Mouse (Mus musculus) embryonic facial prominence, embryonic 13.5 days (tissue): ENCODE data around the gene Pxylp1. TPM values are rescaled to one million over a fixed set of nuclear protein-coding genes. Genes with fewer than 3 reads are reported as not detected.

Experiments
- ATAC-seq: fragments of 200-750 bp; cut with Nextera tagmentation; 2 replicates; pipeline ENCODE4 v1.8.0; 2017; ENCODE audit warnings: low read depth; ENCODE audit not compliant: insufficient number of reproducible peaks, insufficient read depth, low FRiP score, low TSS enrichment
- H3K27ac ChIP-seq: fragments of 300-500 bp; sonication (generic); 2 replicates; pipeline ENCODE4 v1.5.1; 2015; ENCODE audit warnings: moderate library complexity, mild to moderate bottlenecking, inconsistent platforms
- H3K27me3 ChIP-seq: fragments of 300-500 bp; sonication (generic); 2 replicates; pipeline ENCODE4 v1.6.1; 2015; ENCODE audit warnings: mild to moderate bottlenecking, inconsistent platforms
- H3K36me3 ChIP-seq: fragments of 300-500 bp; sonication (generic); 2 replicates; pipeline ENCODE4 v1.6.1; 2015; ENCODE audit warnings: mild to moderate bottlenecking, inconsistent platforms
- H3K4me1 ChIP-seq: fragments of 300-500 bp; sonication (generic); 2 replicates; pipeline ENCODE4 v1.6.1; 2015; ENCODE audit warnings: inconsistent platforms
- H3K4me2 ChIP-seq: fragments of 300-500 bp; sonication (generic); 2 replicates; pipeline ENCODE4 v1.6.1; 2015; ENCODE audit warnings: moderate library complexity, mild to moderate bottlenecking, inconsistent platforms
- H3K4me3 ChIP-seq: fragments of 300-500 bp; sonication (generic); 2 replicates; pipeline ENCODE4 v1.5.1; 2015; ENCODE audit warnings: mild to moderate bottlenecking, inconsistent platforms
- H3K9ac ChIP-seq: fragments of 300-500 bp; sonication (generic); 2 replicates; pipeline ENCODE4 v1.6.1; 2015; ENCODE audit warnings: mild to moderate bottlenecking, inconsistent platforms
- H3K9me3 ChIP-seq: fragments of 300-500 bp; sonication (generic); 2 replicates; pipeline ENCODE4 v1.6.1; 2016; ENCODE audit warnings: inconsistent platforms
- WGBS: fragments of 180-500 bp; shearing (Covaris S2); methylation state at CpG from one replicate; pipeline ENCODE4 v1.1.7; 2015; ENCODE audit warnings: mixed read lengths; 5-methylcytosine and 5-hydroxymethylcytosine counted together
- polyA plus RNA-seq: library from polyadenylated mRNA; unstranded; fragments of >200 nt; fragmentation: Nextera tagmentation; extraction: Ambion mirVana; gene quantifications from 2 replicates; pipeline ENCODE4 v1.2.1, GENCODE M21; 2015

Gene Pxylp1
- polyA plus RNA-seq, 1 experiment from 2014 or later, result 33.7 TPM

GRCm38 (mm10) chr9:96889345-96890021 lies 3.0 kb downstream of the Pxylp1 start:
- ATAC-seq, result peak; percentile 77
- Histone ChIP-seq H3K36me3 (no peaks in the 10 kb centered on the region), H3K9ac (peak overlapping the region; percentile 87), H3K9me3 (no peaks in the 10 kb centered on the region), H3K4me2 (peak overlapping the region; percentile 94), H3K4me3 (peak overlapping the region; percentile 69), H3K27me3 (peaks cover 14% of the 10 kb centered on the region), H3K27ac (0 out of 2 replicates have a peak overlapping the region, but pooled peaks have one; percentile 39), H3K4me1 (peaks cover 23% of the 10 kb centered on the region)
- under 1% methylated on average over 66 of the region's 66 CpGs for WGBS

GRCm38 (mm10) chr9:96888742-96889344 lies 3.6 kb downstream of the Pxylp1 start:
- no peak overlapping the region; the same call in 1 of the 2 replicates for H3K27ac ChIP-seq
- peak overlapping the region; percentile 69 for H3K4me3 ChIP-seq
- no peaks in the 10 kb centered on the region for H3K36me3 ChIP-seq
- peak overlapping the region; percentile 94 for H3K4me2 ChIP-seq
- H3K9ac ChIP-seq, result peak overlapping the region; percentile 87
- no peaks in the 10 kb centered on the region for H3K9me3 ChIP-seq
- WGBS, result under 1% methylated on average over 37 of the region's 37 CpGs
- ATAC-seq, result peak; percentile 41; the same call in 1 of the 2 replicates
- H3K4me1 ChIP-seq, result peaks cover 23% of the 10 kb centered on the region
- peaks cover 14% of the 10 kb centered on the region for H3K27me3 ChIP-seq

- Histone ChIP-seq H3K4me2 (peak overlapping the region; percentile 94), H3K4me1 (peaks cover 23% of the 10 kb centered on the region), H3K9me3 (no peaks in the 10 kb centered on the region), H3K4me3 (peak overlapping the region; percentile 69), H3K27me3 (peaks cover 14% of the 10 kb centered on the region), H3K9ac (peak overlapping the region; percentile 87), H3K27ac (no peak overlapping the region), H3K36me3 (no peaks in the 10 kb centered on the region; the same call in 1 of the 2 replicates)
- ATAC-seq, result no peak
- WGBS, result 12% methylated on average over 6 of the region's 6 CpGs
These were observed 4.5 kb downstream of the Pxylp1 start for GRCm38 (mm10) chr9:96887954-96888353.

GRCm38 (mm10) chr9:96887492-96887891 lies 5.0 kb downstream of the Pxylp1 start:
- ATAC-seq, result no peak
- peaks cover 14% of the 10 kb centered on the region for H3K27me3 ChIP-seq
- H3K4me3 ChIP-seq, result peak overlapping the region; percentile 69; the same call in 1 of the 2 replicates
- H3K36me3 ChIP-seq, result no peaks in the 10 kb centered on the region; the same call in 1 of the 2 replicates
- no peaks in the 10 kb centered on the region for H3K9me3 ChIP-seq
- H3K4me1 ChIP-seq, result peaks cover 21% of the 10 kb centered on the region
- H3K4me2 ChIP-seq, result peak overlapping the region; percentile 94
- no peak overlapping the region for H3K27ac ChIP-seq
- no peak overlapping the region for H3K9ac ChIP-seq

DNA sequence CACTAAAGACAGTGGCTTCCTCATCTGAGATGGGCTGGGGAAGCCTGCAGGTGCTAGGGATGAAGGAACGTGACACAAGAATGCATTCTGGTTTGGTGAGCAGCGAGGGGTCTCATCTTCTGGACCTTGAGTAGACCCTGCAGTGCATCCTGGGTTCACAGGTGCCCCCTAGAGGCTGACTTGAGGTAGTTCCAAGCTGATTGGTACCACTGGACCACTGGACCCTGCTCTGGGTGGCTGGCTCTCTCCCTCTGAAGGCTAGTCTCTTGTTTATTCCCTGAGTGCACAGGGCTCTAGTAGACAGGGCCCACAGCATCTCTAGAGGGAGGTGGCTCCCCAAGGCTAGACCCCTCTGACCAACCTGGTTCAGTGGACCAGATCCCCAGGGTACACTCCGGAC lies 6.7 kb downstream of the Pxylp1 start:
- ATAC-seq, result no peak
- H3K27ac ChIP-seq, result no peak overlapping the region
- H3K9ac ChIP-seq, result no peak overlapping the region
- H3K4me2 ChIP-seq, result no peak overlapping the region
- WGBS, result 68% methylated on average over 3 of the region's 3 CpGs
- no peaks in the 10 kb centered on the region; the same call in 1 of the 2 replicates for H3K36me3 ChIP-seq
- no peak overlapping the region for H3K4me3 ChIP-seq
- H3K4me1 ChIP-seq, result peaks cover 19% of the 10 kb centered on the region
- H3K27me3 ChIP-seq, result peaks cover 14% of the 10 kb centered on the region
- H3K9me3 ChIP-seq, result no peaks in the 10 kb centered on the region

DNA sequence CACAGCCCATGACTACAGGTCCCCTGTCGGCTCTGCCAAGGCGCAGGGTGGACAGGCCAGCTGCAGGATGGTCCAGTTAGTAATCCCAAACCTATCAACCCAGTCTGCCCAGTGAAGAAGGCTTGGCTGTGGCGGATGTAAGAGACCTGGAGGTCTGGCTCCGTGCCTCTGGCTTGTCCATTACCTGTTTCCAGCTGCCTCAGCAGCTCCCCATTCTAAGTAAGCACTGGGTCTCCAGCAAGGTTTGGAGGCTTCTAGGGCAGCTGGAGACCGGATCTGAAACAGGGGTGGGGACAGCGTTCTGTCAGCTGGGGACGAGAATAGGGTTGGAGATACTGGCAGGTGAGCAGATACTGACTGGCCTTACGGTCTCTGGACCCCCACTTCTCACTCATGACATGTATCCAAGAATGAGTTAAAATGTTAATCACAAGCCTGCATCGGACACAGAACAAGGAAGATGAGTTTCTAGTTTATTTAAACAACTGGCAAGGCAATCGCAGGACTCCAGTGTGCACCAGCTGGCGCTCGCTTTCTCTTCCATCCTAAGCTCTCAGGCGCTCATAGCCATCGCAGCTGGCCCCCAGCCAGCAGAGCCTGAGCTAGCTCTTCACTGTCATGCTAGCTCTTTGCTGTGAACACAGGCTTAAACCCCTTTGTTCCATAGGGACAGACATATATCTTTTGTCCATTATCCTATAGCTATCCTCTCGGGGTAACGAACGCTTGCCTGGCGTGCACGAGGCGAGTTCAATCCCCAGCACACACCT lies 9.8 kb downstream of the Pxylp1 start:
- Histone ChIP-seq H3K27ac (no peak overlapping the region), H3K4me3 (no peak overlapping the region), H3K4me2 (no peak overlapping the region), H3K4me1 (peaks cover 2% of the 10 kb centered on the region), H3K9ac (no peak overlapping the region), H3K9me3 (no peaks in the 10 kb centered on the region), H3K36me3 (no peaks in the 10 kb centered on the region; the same call in 1 of the 2 replicates), H3K27me3 (peaks cover 7% of the 10 kb centered on the region)
- ATAC-seq, result no peak
- WGBS, result 85% methylated on average over 20 of the region's 20 CpGs

DNA sequence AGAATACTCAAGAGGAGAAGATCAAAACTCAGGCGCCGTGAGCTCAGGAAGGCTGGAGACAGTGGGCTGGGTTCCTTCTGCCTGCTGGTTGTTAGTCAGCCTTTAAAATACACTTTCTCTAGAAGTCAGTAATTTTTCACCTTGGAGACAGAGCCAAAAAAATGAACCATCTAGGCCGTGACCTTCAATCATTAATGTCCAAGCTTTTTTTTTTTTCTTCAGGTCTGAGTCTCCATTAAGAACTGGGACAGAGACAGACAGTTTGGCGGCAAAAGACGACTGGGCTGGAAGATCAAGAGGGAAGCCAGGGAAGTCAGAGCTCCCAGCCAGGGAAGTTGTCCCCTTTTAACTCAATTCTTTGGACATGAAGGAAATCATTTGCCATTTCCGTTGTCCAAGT lies 10.6 kb downstream of the Pxylp1 start:
- H3K9me3 ChIP-seq, result no peaks in the 10 kb centered on the region
- WGBS, result 76% methylated on average over 6 of the region's 6 CpGs

DNA sequence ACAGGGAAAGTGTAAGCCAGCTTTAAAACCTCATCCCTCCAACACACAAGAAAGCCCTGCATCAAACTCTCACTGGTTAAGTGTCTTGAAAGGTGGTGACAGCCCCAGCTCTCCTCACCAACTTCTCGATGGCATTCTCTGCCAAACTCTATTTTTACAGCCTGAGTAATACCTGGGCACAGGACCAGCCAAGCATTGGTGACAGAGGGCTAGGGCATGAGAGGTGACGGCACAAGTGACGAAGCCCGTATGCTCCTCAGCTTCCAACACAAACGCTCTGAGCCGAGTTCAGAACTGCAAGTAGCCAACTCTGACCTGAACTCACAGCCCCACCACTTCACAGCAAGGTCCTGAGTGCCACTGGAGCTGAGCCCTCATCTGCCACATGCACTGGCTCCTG lies 13.4 kb downstream of the Pxylp1 start:
- Histone ChIP-seq H3K4me3 (no peak overlapping the region), H3K9ac (no peak overlapping the region), H3K36me3 (no peaks in the 10 kb centered on the region; the same call in 1 of the 2 replicates), H3K4me1 (peaks cover 14% of the 10 kb centered on the region), H3K27me3 (no peaks in the 10 kb centered on the region), H3K9me3 (no peaks in the 10 kb centered on the region), H3K27ac (no peak overlapping the region), H3K4me2 (no peak overlapping the region)
- WGBS, result 89% methylated on average over 6 of the region's 6 CpGs
- ATAC-seq, result no peak

More for the DNA sequence above, 10.6 kb downstream of the Pxylp1 start:
- Histone ChIP-seq H3K4me2 (no peak overlapping the region), H3K27ac (no peak overlapping the region), H3K9ac (no peak overlapping the region), H3K27me3 (peaks cover 5% of the 10 kb centered on the region; the same call in 1 of the 2 replicates), H3K4me1 (no peaks in the 10 kb centered on the region), H3K36me3 (no peaks in the 10 kb centered on the region; the same call in 1 of the 2 replicates), H3K4me3 (no peak overlapping the region)
- ATAC-seq, result no peak

DNA sequence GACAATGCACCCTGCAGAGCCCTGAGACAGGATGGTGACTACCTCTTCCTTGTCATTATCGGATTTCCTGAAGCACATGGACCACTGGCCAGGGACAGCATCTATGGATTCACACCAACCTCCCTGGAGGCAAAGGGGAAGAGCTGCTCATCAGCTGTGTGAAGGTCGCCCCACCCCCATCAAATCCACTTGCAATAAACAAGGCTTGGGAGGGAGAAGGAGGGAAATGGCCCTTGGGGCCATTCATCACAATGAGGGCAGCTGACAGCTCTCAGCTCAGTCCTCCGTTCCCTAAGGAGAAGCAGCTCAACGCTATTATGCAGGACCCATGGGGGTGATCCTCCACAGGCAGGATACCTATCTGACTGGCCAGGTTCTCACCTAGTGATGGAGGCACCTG lies 14.0 kb downstream of the Pxylp1 start:
- WGBS, result 33% methylated on average over 4 of the region's 4 CpGs
- H3K4me3 ChIP-seq, result no peak overlapping the region
- no peak overlapping the region for H3K9ac ChIP-seq
- ATAC-seq, result no peak
- no peaks in the 10 kb centered on the region for H3K9me3 ChIP-seq
- H3K4me1 ChIP-seq, result peaks cover 14% of the 10 kb centered on the region
- H3K36me3 ChIP-seq, result peaks cover 2% of the 10 kb centered on the region; the same call in 1 of the 2 replicates
- H3K27ac ChIP-seq, result no peak overlapping the region
- no peaks in the 10 kb centered on the region for H3K27me3 ChIP-seq
- H3K4me2 ChIP-seq, result no peak overlapping the region

DNA sequence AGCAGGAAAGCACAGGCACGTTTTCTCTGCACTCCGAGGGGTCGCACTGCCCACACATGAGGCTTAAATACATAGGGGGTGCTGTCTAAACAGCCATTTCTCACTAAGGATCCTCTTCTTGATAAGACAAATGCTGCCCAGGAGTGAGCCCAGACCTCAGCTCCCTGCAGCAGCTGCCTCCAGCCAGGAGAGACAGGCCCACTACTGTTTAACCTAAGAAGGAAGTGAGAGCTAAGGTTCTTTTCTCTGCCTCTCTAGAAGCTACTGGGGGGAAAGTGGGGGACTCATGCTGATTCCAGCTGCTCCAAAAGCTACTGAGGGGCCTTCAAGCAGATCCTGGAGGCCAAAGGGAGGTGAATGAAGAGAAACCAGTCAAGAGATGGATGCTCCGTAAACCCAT lies 16.8 kb downstream of the Pxylp1 start:
- Histone ChIP-seq H3K27me3 (no peaks in the 10 kb centered on the region), H3K4me2 (no peak overlapping the region), H3K4me1 (peaks cover 14% of the 10 kb centered on the region), H3K27ac (no peak overlapping the region), H3K9ac (no peak overlapping the region), H3K36me3 (peaks cover 9% of the 10 kb centered on the region; the same call in 1 of the 2 replicates), H3K4me3 (no peak overlapping the region), H3K9me3 (peaks cover 4% of the 10 kb centered on the region)
- 49% methylated on average over 4 of the region's 4 CpGs for WGBS
- no peak for ATAC-seq

GRCm38 (mm10) chr9:96873082-96873481 lies 19.4 kb downstream of the Pxylp1 start:
- no peak overlapping the region for H3K27ac ChIP-seq
- H3K36me3 ChIP-seq, result peaks cover 10% of the 10 kb centered on the region; the same call in 1 of the 2 replicates
- H3K4me2 ChIP-seq, result no peak overlapping the region
- H3K9ac ChIP-seq, result no peak overlapping the region
- no peak for ATAC-seq
- no peaks in the 10 kb centered on the region for H3K27me3 ChIP-seq
- 65% methylated on average over 5 of the region's 5 CpGs for WGBS
- no peak overlapping the region for H3K4me3 ChIP-seq
- peaks cover 8% of the 10 kb centered on the region for H3K9me3 ChIP-seq
- peaks cover 19% of the 10 kb centered on the region for H3K4me1 ChIP-seq
